Mouse (Mus musculus) right cerebral cortex, adult 2 months (tissue): ENCODE measurements around the gene Sost.
"Not testable (repeated sequence)": the region's sequence is repeated elsewhere in the genome, so short reads cannot be mapped to it uniquely, and the experiment has no call there.

Experiments used
- DNase-seq, 2 experiments: peaks; one replicate each; pipeline ENCODE4 v3.0.0; 2021 to 2022; ENCODE audit warnings: low spot score in 2 of 2

Sost gene

GRCm38 (mm10) chr11:101966965-101967614, at the start of gene Sost:
Gene Sost, minus strand, starts transcription at chr11:101967015.
- DNase-seq = no peak

GRCm38 (mm10) chr11:102016136-102016535, 49.3 kb upstream of the Sost start:
- no peak for DNase-seq

- no peak for DNase-seq
Measured at GRCm38 (mm10) chr11:102015472-102015871, 48.7 kb upstream of the Sost start.

DNA sequence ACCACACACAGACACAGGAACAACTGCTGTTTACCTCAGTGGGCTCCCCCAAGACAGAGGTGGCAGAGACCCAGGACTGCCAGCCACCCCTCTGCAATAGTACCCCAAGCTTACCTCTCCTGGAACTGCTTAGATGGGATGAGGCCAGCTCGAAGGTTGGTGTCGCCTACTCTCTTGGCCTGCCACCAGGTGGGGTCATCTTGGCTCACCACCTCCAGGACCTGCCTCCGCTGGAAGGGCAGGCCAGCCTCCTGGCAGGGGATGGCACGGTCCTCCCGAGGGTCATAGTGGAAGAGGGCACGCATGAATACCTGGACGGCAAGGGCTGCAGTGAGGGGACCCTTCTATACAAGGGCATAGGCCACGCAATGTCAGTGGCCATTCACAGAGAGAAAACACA, 46.4 kb upstream of the Sost start:
- no peak for DNase-seq

GRCm38 (mm10) chr11:102011510-102011909, 44.7 kb upstream of the Sost start:
- DNase-seq = no peak

DNA sequence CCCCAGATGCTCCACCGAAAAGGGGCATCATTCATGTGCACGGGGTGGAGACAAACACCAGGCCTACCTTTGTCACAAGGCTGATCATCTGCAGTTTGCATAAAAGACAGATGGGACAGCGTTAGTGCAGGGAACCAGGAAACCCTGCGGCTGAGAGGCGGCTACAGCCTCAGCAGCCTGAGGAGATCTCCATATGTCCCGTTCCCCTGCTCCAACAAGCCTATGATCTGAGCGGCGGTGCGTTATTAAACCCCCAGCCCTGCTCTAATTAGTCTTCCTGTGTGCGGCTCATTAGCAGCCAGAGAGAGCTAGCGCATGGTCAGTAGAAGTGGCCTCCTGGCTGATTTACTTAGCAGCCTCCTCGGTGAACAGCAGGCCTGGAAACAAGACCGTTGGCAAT, 43.3 kb upstream of the Sost start:
- DNase-seq = peak in 1 of 2 experiments; percentile 40

GRCm38 (mm10) chr11:102008954-102009637, 42.3 kb upstream of the Sost start:
- DNase-seq = no peak

DNA sequence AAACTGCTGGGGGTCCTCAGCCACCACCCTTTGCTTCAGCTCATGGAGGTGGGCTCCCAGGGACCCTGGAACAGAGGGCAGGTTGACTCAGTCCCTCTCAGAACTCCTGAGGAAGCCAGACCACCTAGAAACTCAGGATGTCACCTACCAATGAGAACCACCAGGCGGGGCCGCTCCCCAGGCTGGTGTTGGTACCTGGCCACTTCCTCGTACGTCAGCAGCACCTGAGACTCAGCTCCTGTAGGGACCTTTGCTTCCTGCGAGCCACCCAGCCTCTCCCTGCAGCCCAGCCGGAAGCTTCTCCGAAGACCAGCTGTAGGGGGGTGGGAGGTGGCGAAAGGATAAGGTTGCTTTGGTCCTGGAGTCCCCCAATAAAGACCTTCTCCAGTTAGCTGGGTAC, 41.6 kb upstream of the Sost start:
- DNase-seq = no peak

GRCm38 (mm10) chr11:102006688-102007087, 39.9 kb upstream of the Sost start:
- no peak for DNase-seq

GRCm38 (mm10) chr11:102006271-102006670, 39.5 kb upstream of the Sost start:
- DNase-seq = no peak

DNA sequence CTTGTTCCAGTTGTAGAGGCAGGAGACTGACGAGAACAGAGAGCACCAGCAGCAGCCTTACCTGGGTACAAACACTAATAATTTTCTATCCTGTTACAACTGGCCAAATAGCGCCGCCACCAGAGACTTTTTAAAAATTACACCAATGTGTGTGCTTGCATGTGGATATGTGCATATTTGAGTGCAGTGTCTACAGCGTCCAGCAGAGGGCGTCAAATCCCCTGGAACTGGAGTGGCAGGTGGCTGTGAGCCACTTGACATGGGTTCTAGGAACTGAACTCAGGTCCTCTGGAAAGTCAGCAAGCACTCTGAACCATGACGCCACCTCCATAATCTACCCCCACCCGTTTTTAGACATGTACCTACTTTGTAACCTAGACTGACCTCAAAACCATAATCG, 37.4 kb upstream of the Sost start:
- DNase-seq = no peak

GRCm38 (mm10) chr11:101999466-101999865, 32.7 kb upstream of the Sost start:
- DNase-seq = no peak

GRCm38 (mm10) chr11:101998258-101998657, 31.4 kb upstream of the Sost start:
- no peak for DNase-seq

- DNase-seq = no peak
Measured at GRCm38 (mm10) chr11:101995938-101996337, 29.1 kb upstream of the Sost start.

DNA sequence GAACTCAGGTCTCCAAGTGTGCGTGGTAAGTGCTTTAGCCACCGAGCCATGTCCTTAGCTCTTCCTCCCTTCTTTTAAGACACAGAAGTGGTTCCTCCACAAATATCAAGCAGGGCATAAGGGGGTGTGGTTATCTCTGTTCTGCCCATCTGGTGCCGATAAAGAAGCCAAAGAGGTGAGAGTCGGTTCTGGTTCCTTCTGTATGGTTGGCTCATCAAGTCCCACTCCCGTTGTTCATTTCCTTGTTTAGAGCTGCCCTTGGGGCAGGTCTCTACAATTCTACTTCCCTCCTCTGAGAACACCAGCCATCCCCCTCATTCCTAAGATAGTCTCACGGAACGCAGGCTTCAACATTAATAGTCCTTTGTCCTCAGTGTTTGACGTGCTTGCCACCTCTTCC, 27.3 kb upstream of the Sost start:
- DNase-seq = no peak

DNA sequence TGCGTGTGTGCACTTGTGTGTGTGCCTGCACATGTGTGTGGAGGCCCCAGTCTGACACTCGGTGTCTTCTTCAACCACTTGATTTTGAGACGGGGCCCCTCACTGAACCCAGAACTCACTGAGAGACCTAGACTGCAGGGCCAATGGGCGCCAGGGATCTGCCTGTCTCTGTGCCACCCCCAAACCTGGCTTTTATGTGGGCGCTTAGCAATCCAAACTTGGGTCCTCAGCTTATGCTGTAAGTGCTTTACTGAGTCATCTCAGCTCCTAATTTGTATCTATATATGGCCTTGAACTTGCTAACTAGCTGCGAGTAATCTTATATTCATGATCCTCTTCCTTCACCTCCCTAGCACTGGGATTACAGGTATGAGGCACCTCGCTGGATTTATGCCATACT, 25.6 kb upstream of the Sost start:
- DNase-seq = peak; percentile 68 to 76

- no peak for DNase-seq
Measured at GRCm38 (mm10) chr11:101991813-101992212, 25.0 kb upstream of the Sost start.

DNA sequence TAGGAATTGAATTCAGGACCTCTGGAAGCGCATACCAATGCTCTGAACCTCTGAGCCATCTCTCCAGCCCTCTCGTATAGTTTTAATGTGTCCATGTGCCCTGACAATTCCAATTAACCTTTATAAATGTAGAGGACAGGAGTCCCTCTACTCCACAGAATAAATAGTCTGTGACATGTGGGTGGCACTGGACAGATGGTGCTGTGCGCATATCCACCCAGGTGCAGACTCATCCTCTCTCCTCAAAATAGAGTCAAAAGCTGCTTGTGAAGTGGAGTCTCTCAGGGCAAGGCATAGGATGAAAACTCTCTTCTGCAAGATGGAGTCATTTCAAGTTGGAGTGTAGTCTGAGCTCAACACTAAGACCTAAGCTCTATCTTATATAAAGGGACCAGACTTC, 23.4 kb upstream of the Sost start:
- DNase-seq = peak; percentile 69 to 76

- DNase-seq = no peak
Measured at GRCm38 (mm10) chr11:101986913-101987312, 20.1 kb upstream of the Sost start, which contains the start of gene Dusp3. Gene Dusp3, minus strand, starts transcription at chr11:101987013.

DNA sequence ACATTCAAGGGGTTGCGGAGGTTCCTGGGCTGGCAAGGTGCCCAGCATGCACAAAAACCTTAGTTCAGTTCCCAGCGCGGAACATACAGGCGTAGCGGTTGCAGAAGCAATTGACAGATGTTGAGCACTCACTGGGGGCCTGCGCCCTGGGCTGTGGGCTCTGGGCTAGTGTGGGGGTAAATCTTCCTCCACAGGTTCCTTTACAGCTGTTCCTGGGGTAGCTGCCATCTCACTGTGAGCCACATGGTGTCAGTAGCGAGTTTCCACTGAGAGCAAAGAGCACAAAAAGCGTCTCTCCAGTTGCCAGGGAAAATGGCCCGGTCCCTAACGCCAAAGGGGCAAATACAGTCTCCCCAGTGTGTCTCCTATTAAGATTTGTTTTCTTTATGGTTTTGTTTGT, 19.2 kb upstream of the Sost start:
- DNase-seq = peak; percentile 94

DNA sequence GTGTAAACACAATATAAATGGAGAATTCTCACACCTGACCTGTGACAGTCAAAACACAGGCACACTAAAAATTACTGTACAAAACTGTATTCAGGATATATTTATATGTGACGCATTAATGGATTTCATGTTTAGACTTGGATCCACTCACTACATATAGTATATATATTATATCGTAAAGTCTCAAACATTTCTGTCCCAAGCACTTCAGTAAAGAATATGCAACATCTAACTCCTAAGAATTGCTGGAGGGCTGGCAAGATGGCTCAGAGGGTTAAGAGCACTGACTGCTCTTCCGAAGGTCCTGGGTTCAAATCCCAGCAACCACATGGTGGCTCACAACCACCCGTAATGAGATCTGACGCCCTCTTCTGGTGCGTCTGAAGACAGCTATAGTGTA, 18.6 kb upstream of the Sost start:
- DNase-seq = not testable (repeated sequence)

DNA sequence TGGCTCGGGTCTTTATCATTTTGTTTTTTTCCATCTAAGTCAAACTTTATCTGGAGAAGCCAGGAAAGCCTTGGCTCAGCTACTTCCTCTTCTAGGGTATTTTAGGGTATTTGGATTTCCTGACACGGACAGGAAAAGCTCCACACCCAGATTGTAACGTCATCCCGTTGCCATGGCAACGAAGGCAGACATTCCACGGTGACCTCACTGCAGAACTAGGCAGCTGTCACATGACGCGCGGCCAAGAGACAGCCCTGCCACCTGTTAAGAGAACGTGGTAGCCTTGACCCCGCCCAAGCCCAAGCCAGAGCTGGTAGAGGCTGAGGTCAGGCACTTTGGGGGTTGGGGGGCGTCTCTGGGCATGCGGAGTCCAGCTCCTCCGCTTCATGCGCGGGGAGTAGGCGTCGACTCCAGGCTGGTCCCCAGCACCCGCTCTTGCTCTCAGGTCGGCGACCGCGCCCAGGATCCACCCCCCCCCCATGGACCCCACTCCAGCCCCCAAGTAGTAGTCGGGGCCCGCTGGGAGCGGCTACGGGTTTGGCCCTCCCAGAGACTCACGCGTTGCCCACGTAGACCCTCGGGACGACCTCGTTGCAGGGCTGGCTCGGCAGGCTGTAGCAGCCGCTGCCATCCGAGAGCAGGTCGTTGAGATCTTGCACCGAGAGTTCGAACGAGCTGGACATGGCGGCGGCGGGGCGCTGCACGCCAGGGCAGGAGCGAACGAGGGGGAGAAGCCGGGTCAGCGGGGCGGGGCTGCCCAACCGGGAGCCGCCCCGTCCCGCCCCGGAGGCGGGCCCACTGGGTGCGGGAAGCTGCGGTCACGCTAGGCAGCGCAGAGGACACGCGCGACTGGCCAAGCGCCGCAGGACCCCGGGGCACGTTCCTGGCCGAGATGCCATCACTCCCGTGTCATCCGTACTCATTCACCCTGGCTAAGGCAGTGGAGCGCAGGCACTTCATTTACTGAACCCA, 17.5 kb upstream of the Sost start, which contains the start of gene Cfap97d1:
Cfap97d1 (plus strand) TSS at position 226 of the 972 bp plus-strand sequence.
- peak; percentile 96 to 99 for DNase-seq
